Mouse (Mus musculus) lung, embryonic 16.5 days (tissue): ENCODE measurements around the gene Cyb561d1. TPM values are rescaled to one million over a fixed set of nuclear protein-coding genes. Genes with fewer than 3 reads are reported as not detected.
A peak's percentile ranks its signal among the peaks of the same experiment; 100 is the strongest.

Experiments used
- ATAC-seq: fragments of 200-750 bp; cut with Nextera tagmentation; 2 replicates; pipeline ENCODE4 v1.8.0; 2017; ENCODE audit warnings: low read depth, mild to moderate bottlenecking, moderate library complexity
- H3K27ac ChIP-seq: fragments of 300-500 bp; sonication (generic); 2 replicates; pipeline ENCODE4 v1.5.1; 2014; ENCODE audit warnings: mild to moderate bottlenecking, control low read depth, low read length
- H3K27me3 ChIP-seq: fragments of 300-500 bp; sonication (generic); 2 replicates; pipeline ENCODE4 v1.6.1; 2014; ENCODE audit warnings: low read depth, low read length, mixed read lengths; ENCODE audit not compliant: control insufficient read depth, insufficient read depth
- H3K36me3 ChIP-seq: fragments of 300-500 bp; sonication (generic); 2 replicates; pipeline ENCODE4 v1.6.1; 2014; ENCODE audit warnings: low read length; ENCODE audit not compliant: control insufficient read depth, insufficient read depth
- H3K4me1 ChIP-seq: fragments of 300-500 bp; sonication (generic); replicated peaks from 2 replicates; pipeline ENCODE4 v1.6.1; 2014; ENCODE audit warnings: low read length, mixed read lengths; ENCODE audit not compliant: control insufficient read depth, insufficient read depth
- H3K4me2 ChIP-seq: fragments of 300-500 bp; sonication (generic); 2 replicates; pipeline ENCODE4 v1.6.1; 2014; ENCODE audit warnings: low read depth, low read length, control low read depth
- H3K4me3 ChIP-seq: fragments of 300-500 bp; sonication (generic); 2 replicates; pipeline ENCODE4 v1.5.1; 2014; ENCODE audit warnings: mild to moderate bottlenecking, low read length, control low read depth
- H3K9ac ChIP-seq: fragments of 300-500 bp; sonication (generic); 2 replicates; pipeline ENCODE4 v1.6.1; 2014; ENCODE audit warnings: low read length, control low read depth
- H3K9me3 ChIP-seq: fragments of 300-500 bp; sonication (generic); 2 replicates; pipeline ENCODE4 v1.6.1; 2016; ENCODE audit warnings: low read length; ENCODE audit not compliant: control insufficient read depth
- WGBS: fragments of 180-500 bp; shearing (Covaris S2); extraction: QIAGEN DNeasy Blood & Tissue Kit; methylation state at CpG from one replicate; pipeline ENCODE4 v1.1.7; 2014; 5-methylcytosine and 5-hydroxymethylcytosine counted together
- polyA plus RNA-seq: library from polyadenylated mRNA; unstranded; fragments of >200 nt; fragmentation: Nextera tagmentation; extraction: Ambion mirVana; gene quantifications from 2 replicates; pipeline ENCODE4 v1.2.1, GENCODE M21; 2015

Gene Cyb561d1
- polyA plus RNA-seq, 1 experiment from 2014 or later = 3.1 TPM

DNA sequence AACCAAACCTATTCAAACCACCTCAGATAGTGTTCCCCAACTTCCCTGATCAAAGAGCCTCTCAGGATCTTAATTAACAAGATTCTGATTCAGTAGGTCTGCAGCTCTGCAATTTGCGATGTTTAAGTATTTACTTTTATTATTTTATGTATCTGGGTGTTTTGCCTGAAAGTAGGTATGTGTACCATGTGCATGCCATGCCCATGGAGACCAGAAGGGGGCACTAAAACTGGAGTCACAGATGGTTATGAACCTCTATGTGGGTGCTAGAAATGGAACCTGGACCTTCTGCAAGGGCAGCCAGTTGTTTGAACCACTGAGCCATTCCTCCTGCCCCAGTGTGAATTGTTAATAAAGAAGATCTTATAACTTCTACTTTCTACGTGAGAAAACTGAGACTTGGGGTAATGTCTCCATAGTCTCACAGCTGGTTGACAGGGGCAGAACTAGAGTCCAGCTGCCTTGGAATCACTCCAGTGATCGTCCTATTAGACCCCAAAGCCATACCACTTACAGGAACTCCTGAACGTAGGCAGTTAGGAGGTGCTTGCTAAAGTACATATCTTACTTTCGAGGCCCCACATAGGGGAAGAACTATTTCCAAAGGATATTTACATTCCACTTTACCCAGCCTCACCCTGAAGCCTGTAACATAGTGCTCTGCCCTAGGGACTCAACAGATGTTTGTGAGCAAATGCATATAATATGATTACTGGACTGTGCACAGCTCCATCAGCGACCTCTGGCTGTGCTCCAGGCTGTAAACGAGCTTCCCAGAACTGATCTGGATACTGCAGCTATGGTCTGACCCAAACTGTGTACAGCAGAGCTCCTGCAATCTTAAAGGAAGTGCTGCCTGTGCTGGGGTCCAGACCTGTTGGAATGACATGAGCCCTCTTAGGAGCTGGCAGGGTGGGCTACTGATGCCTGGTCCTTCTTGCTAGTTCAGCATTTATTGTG lies 22.0 kb downstream of the Cyb561d1 start:
- 43% methylated on average over 7 of the region's 7 CpGs for WGBS
- Histone ChIP-seq H3K36me3 (no peaks in the 10 kb centered on the region), H3K9ac (no peak overlapping the region), H3K4me3 (no peak overlapping the region), H3K27me3 (no peaks in the 10 kb centered on the region), H3K4me1 (peaks cover 6% of the 10 kb centered on the region), H3K9me3 (no peaks in the 10 kb centered on the region), H3K27ac (0 out of 2 replicates have a peak overlapping the region, but pooled peaks have one; percentile 19), H3K4me2 (no peak overlapping the region)
- ATAC-seq = peak; percentile 92

- no peaks in the 10 kb centered on the region for H3K36me3 ChIP-seq
- H3K9me3 ChIP-seq = no peaks in the 10 kb centered on the region
- peaks cover 6% of the 10 kb centered on the region for H3K4me1 ChIP-seq
- H3K4me3 ChIP-seq = no peak overlapping the region
- 30% methylated on average over 14 of the region's 14 CpGs for WGBS
- no peak overlapping the region for H3K9ac ChIP-seq
- H3K27me3 ChIP-seq = no peaks in the 10 kb centered on the region
- no peak for ATAC-seq
- no peak overlapping the region for H3K27ac ChIP-seq
- no peak overlapping the region for H3K4me2 ChIP-seq
Observed at GRCm38 (mm10) chr3:108174672-108175531, 26.1 kb downstream of the Cyb561d1 start.

DNA sequence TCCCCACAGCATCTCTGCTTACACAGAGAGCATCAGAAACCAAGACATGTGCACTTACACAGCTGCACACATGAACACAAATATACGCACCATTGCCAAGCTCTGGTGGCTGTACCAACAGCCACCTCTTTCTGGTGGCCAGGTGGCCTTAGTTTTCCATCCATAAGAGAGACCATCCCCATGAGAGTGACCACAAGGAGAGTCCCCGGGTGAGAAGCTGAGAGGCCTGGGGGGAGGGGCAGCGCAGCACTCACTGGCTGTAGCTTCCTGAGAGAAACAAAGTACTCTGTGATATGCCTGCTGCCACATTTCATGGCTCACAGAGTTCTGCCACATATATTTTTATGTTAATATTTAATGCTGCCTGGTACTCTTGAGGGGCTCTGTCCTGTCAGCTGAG lies 31.8 kb downstream of the Cyb561d1 start:
- Histone ChIP-seq H3K36me3 (no peaks in the 10 kb centered on the region), H3K27ac (no peak overlapping the region), H3K4me3 (no peak overlapping the region), H3K27me3 (peaks cover 2% of the 10 kb centered on the region; the same call in 1 of the 2 replicates), H3K9ac (no peak overlapping the region), H3K4me2 (no peak overlapping the region), H3K4me1 (peaks cover 3% of the 10 kb centered on the region; the same call in 1 of the 2 replicates), H3K9me3 (no peaks in the 10 kb centered on the region)
- 43% methylated on average over 3 of the region's 3 CpGs for WGBS
- no peak for ATAC-seq

- no peak for ATAC-seq
- 46% methylated on average over 14 of the region's 14 CpGs for WGBS
- H3K9ac ChIP-seq = no peak overlapping the region
Observed at GRCm38 (mm10) chr3:108167499-108167898, 33.5 kb downstream of the Cyb561d1 start.

GRCm38 (mm10) chr3:108166486-108167211 lies 34.4 kb downstream of the Cyb561d1 start:
- no peaks in the 10 kb centered on the region for H3K36me3 ChIP-seq
- ATAC-seq = peak; percentile 75
- H3K9me3 ChIP-seq = no peaks in the 10 kb centered on the region
- H3K9ac ChIP-seq = no peak overlapping the region
- peaks cover 2% of the 10 kb centered on the region for H3K27me3 ChIP-seq
- H3K27ac ChIP-seq = no peak overlapping the region
- H3K4me1 ChIP-seq = peaks cover 3% of the 10 kb centered on the region; the same call in 1 of the 2 replicates
- no peak overlapping the region for H3K4me3 ChIP-seq
- H3K4me2 ChIP-seq = no peak overlapping the region
- 28% methylated on average over 10 of the region's 11 CpGs for WGBS

More at GRCm38 (mm10) chr3:108167499-108167898, 33.5 kb downstream of the Cyb561d1 start:
- Histone ChIP-seq H3K4me3 (no peak overlapping the region), H3K36me3 (no peaks in the 10 kb centered on the region), H3K27me3 (peaks cover 2% of the 10 kb centered on the region), H3K4me1 (peaks cover 3% of the 10 kb centered on the region; the same call in 1 of the 2 replicates), H3K4me2 (no peak overlapping the region), H3K27ac (no peak overlapping the region), H3K9me3 (no peaks in the 10 kb centered on the region)

- no peaks in the 10 kb centered on the region for H3K36me3 ChIP-seq
- H3K9me3 ChIP-seq = no peaks in the 10 kb centered on the region
- H3K9ac ChIP-seq = no peak overlapping the region
- H3K4me1 ChIP-seq = peaks cover 3% of the 10 kb centered on the region; the same call in 1 of the 2 replicates
- H3K27me3 ChIP-seq = peaks cover 2% of the 10 kb centered on the region
- 52% methylated on average over 10 of the region's 10 CpGs for WGBS
- H3K4me2 ChIP-seq = no peak overlapping the region
- no peak overlapping the region for H3K4me3 ChIP-seq
- ATAC-seq = peak; percentile 21; the same call in 1 of the 2 replicates
- no peak overlapping the region for H3K27ac ChIP-seq
Observed at GRCm38 (mm10) chr3:108165532-108166315, 35.3 kb downstream of the Cyb561d1 start.

- Histone ChIP-seq H3K9me3 (no peaks in the 10 kb centered on the region), H3K4me1 (peaks cover 3% of the 10 kb centered on the region; the same call in 1 of the 2 replicates), H3K9ac (peak overlapping the region; percentile 4; the same call in 1 of the 2 replicates), H3K36me3 (no peaks in the 10 kb centered on the region), H3K4me3 (peak overlapping the region; percentile 25), H3K27me3 (peaks cover 2% of the 10 kb centered on the region), H3K27ac (no peak overlapping the region), H3K4me2 (peak overlapping the region; percentile 36)
- peak; percentile 59; the same call in 1 of the 2 replicates for ATAC-seq
- WGBS = 23% methylated on average over 9 of the region's 9 CpGs
Observed at GRCm38 (mm10) chr3:108164807-108165206, 36.2 kb downstream of the Cyb561d1 start.

DNA sequence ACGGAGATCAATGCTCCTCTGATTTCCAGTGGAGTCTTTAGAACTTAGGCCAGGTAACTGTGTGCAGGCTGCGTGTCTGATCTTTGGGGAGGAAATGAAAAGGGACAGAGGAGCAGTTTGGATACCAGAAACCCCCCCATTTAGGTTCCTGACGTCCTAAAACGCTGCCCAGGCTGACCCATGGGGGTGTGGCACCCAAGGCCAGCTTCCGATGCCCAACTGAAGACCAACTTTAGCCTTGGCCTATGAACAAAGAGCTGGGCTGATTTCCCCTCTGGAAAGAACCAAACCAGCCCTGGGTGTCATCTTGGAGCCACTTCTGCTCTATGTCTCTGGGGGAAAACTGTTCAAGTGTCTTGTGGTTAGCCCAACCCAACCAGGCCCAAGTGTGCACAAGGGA lies 36.9 kb downstream of the Cyb561d1 start:
- 54% methylated on average over 5 of the region's 5 CpGs for WGBS
- Histone ChIP-seq H3K36me3 (no peaks in the 10 kb centered on the region), H3K9ac (no peak overlapping the region), H3K9me3 (no peaks in the 10 kb centered on the region), H3K27me3 (peaks cover 2% of the 10 kb centered on the region), H3K27ac (no peak overlapping the region), H3K4me1 (peaks cover 3% of the 10 kb centered on the region; the same call in 1 of the 2 replicates), H3K4me2 (no peak overlapping the region), H3K4me3 (no peak overlapping the region)
- ATAC-seq = no peak
